Mouse (Mus musculus) hindbrain, embryonic 15.5 days (tissue): ENCODE data around the gene Tmem106b. TPM values are rescaled to one million over a fixed set of nuclear protein-coding genes. Genes with fewer than 3 reads are reported as not detected.

Experiments
- ATAC-seq: fragments of 200-750 bp; cut with Nextera tagmentation; 2 replicates; pipeline ENCODE4 v1.8.0; 2017; ENCODE audit warnings: low read depth, moderate number of reproducible peaks, moderate TSS enrichment; ENCODE audit not compliant: low FRiP score
- H3K27ac ChIP-seq: fragments of 300-500 bp; sonication (generic); replicated peaks from 2 replicates; pipeline ENCODE4 v1.5.1; 2015; ENCODE audit warnings: mild to moderate bottlenecking, inconsistent platforms
- H3K27me3 ChIP-seq: fragments of 300-500 bp; sonication (generic); 2 replicates; pipeline ENCODE4 v1.6.1; 2015; ENCODE audit warnings: control low read depth, inconsistent platforms
- H3K36me3 ChIP-seq: fragments of 300-500 bp; sonication (generic); 2 replicates; pipeline ENCODE4 v1.6.1; 2015; ENCODE audit warnings: control low read depth, inconsistent platforms
- H3K4me1 ChIP-seq: fragments of 300-500 bp; sonication (generic); replicated peaks from 2 replicates; pipeline ENCODE4 v1.6.1; 2015; ENCODE audit warnings: control low read depth, inconsistent platforms
- H3K4me2 ChIP-seq: fragments of 300-500 bp; sonication (generic); 2 replicates; pipeline ENCODE4 v1.6.1; 2015; ENCODE audit warnings: moderate library complexity, mild to moderate bottlenecking, inconsistent platforms
- H3K4me3 ChIP-seq: fragments of 300-500 bp; sonication (generic); 2 replicates; pipeline ENCODE4 v1.5.1; 2015; ENCODE audit warnings: mild to moderate bottlenecking, inconsistent platforms
- H3K9ac ChIP-seq: fragments of 300-500 bp; sonication (generic); 2 replicates; pipeline ENCODE4 v1.6.1; 2015; ENCODE audit warnings: inconsistent platforms
- H3K9me3 ChIP-seq: fragments of 300-500 bp; sonication (generic); 2 replicates; pipeline ENCODE4 v1.6.1; 2016; ENCODE audit warnings: control low read depth, inconsistent platforms
- WGBS: fragments of 180-500 bp; shearing (Covaris S2); methylation state at CpG from one replicate; pipeline ENCODE4 v1.1.7; 2015; 5-methylcytosine and 5-hydroxymethylcytosine counted together
- polyA plus RNA-seq: library from polyadenylated mRNA; unstranded; fragments of >200 nt; fragmentation: Nextera tagmentation; extraction: Ambion mirVana; gene quantifications from 2 replicates; pipeline ENCODE4 v1.2.1, GENCODE M21; 2015

Gene Tmem106b
- polyA plus RNA-seq = 30.4 and 37.1 TPM in 2 replicates

DNA sequence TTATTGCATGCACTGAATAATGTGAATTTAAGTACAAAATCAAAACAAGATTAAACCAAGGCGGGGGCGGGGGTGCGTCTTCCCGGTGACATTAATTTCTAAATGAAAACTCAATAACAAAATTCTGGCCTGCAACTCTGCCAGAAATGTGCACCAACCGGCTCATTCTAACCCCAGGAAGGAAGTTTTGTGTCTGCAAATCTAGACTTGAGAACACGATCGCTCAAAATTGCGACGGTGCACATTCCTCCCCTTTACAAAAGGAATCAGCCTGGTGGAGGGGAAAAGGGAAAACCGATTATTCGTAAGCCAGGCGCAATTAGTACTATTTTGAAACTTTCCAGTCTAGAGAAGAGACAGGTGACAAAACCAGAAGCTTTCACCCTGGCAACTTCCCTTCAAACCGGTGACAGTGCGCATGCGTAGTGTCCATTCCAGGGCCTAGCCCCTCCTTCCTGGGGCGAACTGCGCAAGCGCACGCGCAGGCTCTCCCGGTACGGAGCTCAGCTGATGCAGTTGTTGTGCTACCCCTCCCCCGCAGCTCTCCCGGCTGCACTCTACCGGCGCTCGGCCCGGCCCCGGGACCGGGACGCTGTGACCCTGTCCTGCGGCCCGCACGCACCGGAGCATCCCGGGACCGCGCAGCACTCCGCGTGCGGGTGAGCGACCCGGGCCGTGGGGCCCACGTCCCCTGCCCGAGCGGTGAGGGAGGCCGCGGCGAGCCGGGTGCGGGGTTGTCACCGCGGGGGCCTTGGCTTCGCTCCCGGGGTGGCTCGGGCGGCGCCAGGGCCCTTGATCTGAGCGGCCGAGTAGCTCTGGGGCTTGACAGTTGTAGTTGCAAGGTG lies at the start of gene Tmem106b:
Gene Tmem106b (plus strand): TSS at position 458 of the 845 bp plus-strand sequence.
- H3K36me3 ChIP-seq = peaks cover 20% of the 10 kb centered on the region
- peak within 1 kb of the TSS; percentile 75 for H3K4me2 ChIP-seq
- peak within 1 kb of the TSS; percentile 90 for H3K27ac ChIP-seq
- WGBS = 4% methylated on average over 53 of the region's 61 CpGs
- H3K9me3 ChIP-seq = no peaks in the 10 kb centered on the region
- ATAC-seq = peak; percentile 100
- no peaks in the 10 kb centered on the region for H3K27me3 ChIP-seq
- H3K9ac ChIP-seq = peak within 1 kb of the TSS; percentile 96
- H3K4me1 ChIP-seq = peaks cover 12% of the 10 kb centered on the region
- H3K4me3 ChIP-seq = peak within 1 kb of the TSS; percentile 98

DNA sequence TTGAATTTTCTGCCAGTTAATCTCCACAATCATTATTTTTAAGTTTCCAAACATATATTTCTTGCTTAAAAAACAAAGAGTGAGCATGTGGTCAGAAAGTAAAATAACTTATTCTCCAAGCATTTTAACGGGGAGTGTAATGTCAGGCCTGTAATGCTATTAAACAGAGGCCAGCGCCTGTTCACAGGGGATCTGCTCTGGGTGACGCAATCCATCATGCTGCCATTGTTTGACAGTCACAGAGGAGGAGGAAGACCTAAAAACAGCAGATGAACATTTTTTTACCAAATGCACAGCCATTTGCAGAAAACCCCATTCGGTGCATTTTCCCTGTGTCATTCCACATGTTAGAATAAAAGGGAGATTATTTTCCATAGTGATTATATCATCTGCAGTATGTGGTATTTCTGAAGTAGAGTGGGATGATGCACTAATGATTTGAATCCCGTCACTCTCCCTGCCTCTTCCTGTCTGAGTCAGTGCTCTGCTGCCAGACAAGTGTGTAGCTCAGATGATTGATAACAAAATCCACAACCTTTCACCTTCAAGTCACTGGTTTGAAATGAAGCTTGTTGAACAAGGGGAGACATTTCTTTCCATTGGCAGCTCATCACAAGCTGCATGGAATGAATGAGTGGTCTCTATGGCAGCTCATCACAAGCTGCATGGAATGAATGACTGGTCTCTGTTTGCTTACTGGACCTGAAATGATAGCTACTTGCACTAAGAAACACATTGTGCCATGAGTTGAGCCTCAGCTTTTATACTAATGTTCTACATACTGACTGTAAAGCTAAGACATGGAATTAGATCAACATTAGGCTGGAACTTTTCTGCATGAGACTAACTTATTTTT lies 48.1 kb upstream of the Tmem106b start:
- peak; percentile 63; the same call in 1 of the 2 replicates for ATAC-seq
- Histone ChIP-seq H3K27ac (no peak overlapping the region), H3K9ac (no peak overlapping the region), H3K4me3 (no peak overlapping the region), H3K9me3 (no peaks in the 10 kb centered on the region), H3K4me1 (no peaks in the 10 kb centered on the region), H3K36me3 (no peaks in the 10 kb centered on the region), H3K27me3 (no peaks in the 10 kb centered on the region), H3K4me2 (no peak overlapping the region)
- WGBS = 28% methylated on average over 5 of the region's 5 CpGs

DNA sequence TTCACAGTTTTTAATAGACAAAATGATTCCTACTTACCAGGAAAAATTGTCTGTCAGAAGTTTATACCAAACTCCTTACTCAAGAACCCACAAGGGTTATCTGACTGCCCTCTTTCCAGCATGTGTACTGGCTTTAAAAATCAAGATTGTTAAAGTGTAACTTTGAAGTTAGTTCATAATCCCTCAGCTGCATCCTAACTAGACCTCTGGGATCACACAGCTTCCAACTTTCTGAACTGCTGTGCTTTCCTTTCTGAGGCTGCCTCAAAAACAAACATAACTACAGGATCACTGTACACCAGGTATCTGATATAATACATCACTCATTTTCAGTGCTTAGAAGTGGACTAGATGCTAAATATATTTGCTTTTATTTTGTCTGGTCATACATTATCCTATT lies 39.0 kb upstream of the Tmem106b start:
- Histone ChIP-seq H3K4me3 (no peak overlapping the region), H3K27me3 (no peaks in the 10 kb centered on the region), H3K9ac (no peak overlapping the region), H3K27ac (no peak overlapping the region), H3K9me3 (no peaks in the 10 kb centered on the region; the same call in 1 of the 2 replicates), H3K4me2 (no peak overlapping the region), H3K4me1 (no peaks in the 10 kb centered on the region), H3K36me3 (no peaks in the 10 kb centered on the region)
- ATAC-seq = no peak

DNA sequence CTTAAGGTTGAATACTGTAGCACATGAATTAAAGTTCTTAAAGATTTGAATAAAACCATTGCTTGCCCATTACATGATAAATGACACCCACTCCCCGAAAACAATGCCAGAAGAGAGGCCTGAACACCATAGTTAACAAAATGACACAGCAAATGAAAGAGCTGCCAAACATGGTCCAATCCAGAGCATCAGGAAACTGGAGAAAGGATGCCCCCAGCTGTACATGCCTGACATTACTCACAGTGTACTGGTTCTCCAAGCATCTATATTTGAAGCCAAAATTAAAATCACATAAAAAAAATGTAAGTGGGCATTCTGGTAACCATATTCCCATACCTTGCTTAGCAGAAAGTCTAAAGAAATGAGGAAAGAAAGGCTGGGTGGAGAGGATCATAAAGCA lies 38.6 kb upstream of the Tmem106b start:
- ATAC-seq = no peak
- H3K4me3 ChIP-seq = no peak overlapping the region
- H3K9me3 ChIP-seq = no peaks in the 10 kb centered on the region; the same call in 1 of the 2 replicates
- H3K4me1 ChIP-seq = no peaks in the 10 kb centered on the region
- WGBS = 26% methylated on average over 1 of the region's 1 CpGs
- no peak overlapping the region for H3K27ac ChIP-seq
- no peak overlapping the region for H3K4me2 ChIP-seq
- no peaks in the 10 kb centered on the region for H3K27me3 ChIP-seq
- H3K9ac ChIP-seq = no peak overlapping the region
- H3K36me3 ChIP-seq = no peaks in the 10 kb centered on the region

DNA sequence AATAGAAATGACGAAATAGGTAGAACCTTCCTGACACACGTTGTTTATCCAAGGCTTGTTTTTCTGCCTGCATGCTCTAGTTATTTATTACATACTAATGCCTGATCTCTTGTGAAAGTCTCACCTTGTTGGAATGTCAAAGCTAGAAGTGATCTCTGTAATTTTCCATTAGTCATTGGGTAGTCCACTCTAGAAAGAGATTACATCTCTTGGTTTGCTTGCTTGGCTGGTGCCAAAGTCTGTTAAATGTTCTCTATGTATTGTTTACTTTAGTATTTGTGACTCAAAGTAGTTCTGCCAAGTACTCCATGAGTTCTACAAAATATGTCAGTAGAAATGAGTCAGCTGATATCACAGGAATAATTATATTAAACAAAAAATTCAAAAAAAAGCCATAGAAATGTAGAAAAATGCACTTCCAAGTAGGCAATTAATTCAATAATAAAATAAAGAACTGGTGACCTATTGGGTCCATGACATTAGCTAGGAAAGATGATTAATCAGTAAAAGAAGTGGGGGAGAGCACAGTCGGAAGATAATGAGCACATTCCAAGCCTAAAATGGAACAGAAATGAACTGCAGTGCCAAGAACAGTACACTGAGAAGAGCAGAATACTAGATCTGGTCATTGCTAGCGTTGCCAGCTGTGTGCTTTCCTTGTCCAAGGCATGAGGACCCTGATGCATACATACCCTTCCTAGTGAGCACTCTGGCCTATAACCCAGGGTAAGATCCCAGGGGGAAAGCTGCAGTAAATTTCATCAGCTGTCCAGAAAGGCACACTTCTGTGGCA lies 17.0 kb upstream of the Tmem106b start:
- no peaks in the 10 kb centered on the region for H3K36me3 ChIP-seq
- no peak overlapping the region for H3K4me2 ChIP-seq
- WGBS = 90% methylated on average over 4 of the region's 4 CpGs
- no peak overlapping the region for H3K27ac ChIP-seq
- H3K4me3 ChIP-seq = no peak overlapping the region
- no peaks in the 10 kb centered on the region for H3K27me3 ChIP-seq
- H3K9me3 ChIP-seq = no peaks in the 10 kb centered on the region
- ATAC-seq = no peak
- H3K4me1 ChIP-seq = no peaks in the 10 kb centered on the region
- H3K9ac ChIP-seq = no peak overlapping the region

DNA sequence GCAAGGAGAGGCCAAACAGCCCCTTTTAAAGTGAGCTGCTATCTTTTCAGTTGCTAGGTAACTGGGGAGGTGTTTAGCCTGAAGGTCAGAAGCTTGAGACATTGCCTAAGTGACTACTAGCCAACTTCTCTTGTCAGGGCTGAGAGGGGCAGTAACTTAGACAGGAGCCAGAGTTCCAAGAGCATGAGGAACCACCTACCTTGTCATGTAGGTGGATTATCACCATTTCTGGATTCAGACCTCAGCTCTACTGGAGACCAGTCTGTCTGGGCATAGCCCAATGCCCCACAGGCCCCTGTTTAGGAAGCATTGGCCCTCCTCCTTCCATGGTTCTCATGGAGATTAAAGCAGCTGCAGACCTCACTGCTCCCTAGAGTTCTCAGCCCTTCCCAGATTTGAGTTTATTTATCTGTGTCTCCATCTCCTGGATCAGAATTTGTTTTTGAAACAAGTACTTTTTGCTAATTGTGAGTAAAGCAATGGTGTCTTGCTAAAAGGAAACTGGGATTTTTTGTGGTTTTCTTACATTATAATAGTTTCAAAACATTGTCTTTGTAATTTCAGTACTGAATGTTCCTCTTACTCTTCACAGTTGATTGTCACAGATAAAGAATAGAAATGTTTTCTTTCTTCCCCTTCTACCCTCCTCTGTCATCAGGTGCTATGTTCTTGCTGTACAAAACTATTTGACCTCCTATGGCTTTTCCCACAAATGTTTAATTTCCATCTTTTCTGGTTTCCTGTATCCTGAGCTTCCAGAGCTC lies 8.1 kb upstream of the Tmem106b start:
- Histone ChIP-seq H3K4me2 (no peak overlapping the region), H3K27ac (no peak overlapping the region), H3K9ac (no peak overlapping the region), H3K9me3 (no peaks in the 10 kb centered on the region), H3K4me1 (no peaks in the 10 kb centered on the region), H3K27me3 (no peaks in the 10 kb centered on the region), H3K4me3 (no peak overlapping the region), H3K36me3 (no peaks in the 10 kb centered on the region)
- no peak for ATAC-seq

DNA sequence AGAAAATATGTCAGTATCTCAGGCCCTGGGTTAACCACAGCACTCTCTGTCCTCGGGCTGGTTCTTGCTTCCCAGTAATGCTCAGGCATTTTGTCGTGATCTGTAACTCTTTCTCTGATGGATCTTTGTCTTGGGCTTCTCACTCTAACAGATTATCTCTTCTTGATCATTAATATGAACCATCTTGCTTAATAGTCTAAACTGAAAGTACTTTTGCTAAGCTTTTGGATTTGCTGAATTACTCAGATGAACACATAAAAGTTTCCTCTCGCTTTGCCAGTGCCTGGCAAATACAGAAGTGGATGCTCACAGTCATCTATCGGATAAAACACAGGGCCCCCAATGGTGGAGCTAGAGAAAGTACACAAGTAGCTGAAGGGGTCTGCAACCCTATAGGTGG lies 7.5 kb upstream of the Tmem106b start:
- ATAC-seq = no peak
- 86% methylated on average over 4 of the region's 4 CpGs for WGBS
- H3K4me3 ChIP-seq = no peak overlapping the region
- H3K4me2 ChIP-seq = no peak overlapping the region
- no peak overlapping the region for H3K27ac ChIP-seq
- no peaks in the 10 kb centered on the region for H3K27me3 ChIP-seq
- no peaks in the 10 kb centered on the region for H3K36me3 ChIP-seq
- no peaks in the 10 kb centered on the region for H3K4me1 ChIP-seq
- no peak overlapping the region for H3K9ac ChIP-seq
- no peaks in the 10 kb centered on the region for H3K9me3 ChIP-seq

DNA sequence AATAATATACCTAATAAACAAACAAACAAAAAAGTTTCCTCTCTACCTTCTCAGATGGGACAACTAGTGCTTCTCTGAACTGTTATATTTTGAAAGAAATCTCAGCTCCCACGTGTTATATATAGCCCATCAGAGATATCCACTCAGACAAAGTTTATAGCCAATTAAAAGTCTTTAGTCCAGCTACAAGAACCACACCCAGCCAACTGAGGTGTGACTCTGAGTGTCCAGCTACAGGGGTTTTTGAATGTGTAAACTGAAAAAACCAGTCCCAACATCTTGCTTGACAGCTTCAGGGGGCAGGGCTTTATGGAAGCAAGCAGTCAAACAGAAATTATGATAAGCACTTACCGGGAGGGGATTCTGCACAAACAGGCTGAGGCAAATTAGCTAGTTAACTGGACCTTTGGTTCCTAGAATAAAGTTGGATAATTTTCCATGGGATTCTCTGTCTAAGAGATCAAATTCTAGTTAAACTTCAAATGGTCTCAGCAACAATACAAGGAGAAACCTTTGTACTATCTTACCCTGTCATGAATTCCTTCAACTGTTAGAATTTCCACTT lies 6.8 kb upstream of the Tmem106b start:
- no peaks in the 10 kb centered on the region for H3K9me3 ChIP-seq

DNA sequence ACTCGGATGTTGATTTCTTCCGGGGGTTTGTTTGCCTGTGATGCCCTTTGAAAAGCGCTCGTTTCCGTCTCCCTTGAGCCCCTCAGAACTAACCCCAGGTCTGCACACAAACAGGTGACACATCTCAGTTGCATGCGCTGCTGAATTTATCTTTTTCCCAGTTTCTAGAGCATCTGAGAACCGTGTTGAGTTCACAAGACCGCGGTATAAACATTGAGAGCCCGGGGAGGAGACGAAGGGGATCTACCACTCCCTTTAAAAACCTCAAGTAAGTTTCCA lies 527 bp downstream of the Tmem106b start:
- under 1% methylated on average over 11 of the region's 11 CpGs for WGBS

More for the DNA sequence above, 6.8 kb upstream of the Tmem106b start:
- H3K36me3 ChIP-seq = no peaks in the 10 kb centered on the region
- ATAC-seq = no peak
- no peaks in the 10 kb centered on the region for H3K4me1 ChIP-seq
- 85% methylated on average over 2 of the region's 2 CpGs for WGBS
- H3K27ac ChIP-seq = no peak overlapping the region
- no peak overlapping the region for H3K4me3 ChIP-seq
- no peak overlapping the region for H3K4me2 ChIP-seq
- H3K9ac ChIP-seq = no peak overlapping the region
- H3K27me3 ChIP-seq = no peaks in the 10 kb centered on the region

DNA sequence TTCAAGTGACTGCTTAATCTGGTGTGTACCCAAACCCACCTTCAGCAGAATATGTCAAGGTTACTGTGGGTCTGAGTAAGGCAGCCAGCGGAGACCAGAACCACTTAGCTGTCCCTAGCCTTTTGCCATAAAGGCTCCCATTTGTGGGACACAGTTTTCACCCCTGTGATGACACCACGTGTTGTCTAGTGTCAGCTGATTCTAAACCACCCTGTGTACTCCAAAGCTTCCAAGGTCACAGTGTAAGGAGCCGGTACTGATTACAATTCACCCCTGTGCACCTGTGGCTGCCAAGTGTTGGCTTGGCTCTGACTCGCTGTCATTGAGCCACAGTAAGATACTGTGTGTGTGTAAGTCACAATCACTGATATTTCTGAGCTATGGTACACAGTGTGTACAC lies 926 bp downstream of the Tmem106b start:
- Histone ChIP-seq H3K9me3 (no peaks in the 10 kb centered on the region), H3K4me1 (peaks cover 12% of the 10 kb centered on the region), H3K27ac (no peak overlapping the region), H3K4me2 (peak overlapping the region; percentile 75), H3K36me3 (peaks cover 27% of the 10 kb centered on the region), H3K27me3 (no peaks in the 10 kb centered on the region), H3K4me3 (peak overlapping the region; percentile 98), H3K9ac (peak overlapping the region; percentile 96)
- 43% methylated on average over 4 of the region's 4 CpGs for WGBS
- ATAC-seq = peak; percentile 32; the same call in 1 of the 2 replicates

More for the DNA sequence above, 527 bp downstream of the Tmem106b start:
- Histone ChIP-seq H3K4me1 (peaks cover 12% of the 10 kb centered on the region), H3K27ac (peak overlapping the region; percentile 90), H3K36me3 (peaks cover 24% of the 10 kb centered on the region), H3K4me2 (peak overlapping the region; percentile 75), H3K9ac (peak overlapping the region; percentile 96), H3K27me3 (no peaks in the 10 kb centered on the region), H3K9me3 (no peaks in the 10 kb centered on the region), H3K4me3 (peak overlapping the region; percentile 98)
- no peak for ATAC-seq

DNA sequence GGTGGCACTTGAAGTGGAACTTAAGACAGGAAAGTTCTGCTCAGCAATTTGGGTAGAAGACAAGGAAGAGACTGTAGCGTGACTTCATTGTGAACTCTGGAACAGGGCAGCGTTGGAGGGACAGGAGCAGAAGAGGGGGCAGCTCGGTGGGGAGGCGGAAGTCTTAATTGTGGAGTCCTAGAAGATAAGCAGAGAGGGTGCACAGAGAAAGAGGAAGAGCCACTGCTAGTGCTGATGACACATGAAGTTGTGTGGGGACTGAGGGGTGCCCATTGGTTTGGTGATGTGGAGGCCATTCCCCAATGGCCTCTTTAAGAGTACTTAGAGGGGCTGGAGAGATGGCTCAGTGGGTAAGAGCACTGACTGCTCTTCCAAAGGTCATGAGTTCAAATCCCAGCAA lies 3.5 kb downstream of the Tmem106b start:
- Histone ChIP-seq H3K4me2 (no peak overlapping the region), H3K27ac (no peak overlapping the region), H3K9me3 (no peaks in the 10 kb centered on the region), H3K36me3 (peaks cover 43% of the 10 kb centered on the region), H3K4me3 (no peak overlapping the region), H3K4me1 (peaks cover 12% of the 10 kb centered on the region), H3K9ac (no peak overlapping the region), H3K27me3 (no peaks in the 10 kb centered on the region)
- 97% methylated on average over 4 of the region's 4 CpGs for WGBS
- no peak for ATAC-seq
